In genomic region chr10:59863620-59864019, GRCm38 (mm10) we compare ENCODE assay signal across 11 mouse cellular contexts. TPM values are rescaled to one million over a fixed set of nuclear protein-coding genes. Genes with fewer than 3 reads are reported as not detected.
DNase-seq lines count a peak whose midpoint lies in the region; ATAC-seq and TF ChIP-seq lines count a peak whose summit lies in the region.
"Had no signal": no experiment of that assay in that cellular context is flagged by ENCODE, and none has a peak within 500 bp of the region (broad histone marks: within the 10 kb centered on the region; RNA-seq: fewer than 3 reads in every experiment).

No protein-coding gene starts in this region.

- H3K4me2 ChIP-seq in kidney, embryonic 15.5 days: no peak overlapping the region
- H3K4me2 ChIP-seq in lung, embryonic 14.5 days: no peak overlapping the region
- no peak overlapping the region for H3K4me2 ChIP-seq in midbrain, postnatal 0 days (ENCODE audit: low read depth, low read length, poor library complexity, severe bottlenecking)
- H3K4me2 ChIP-seq: embryonic facial prominence, embryonic 15.5 days had no signal

- no peak for DNase-seq in kidney, adult 18-20 months
- peak; percentile 41 for DNase-seq in lung, embryonic 14.5 days
- no peak for DNase-seq in lung, postnatal 14 days
- peak; percentile 29 for DNase-seq in embryo, embryonic 10.5 days (ENCODE audit: low spot score)
- peak; percentile 10 for DNase-seq in midbrain, postnatal 0 days (ENCODE audit: low spot score)
- no peak for DNase-seq in cerebellum, adult 18-20 months
- DNase-seq: cerebellum, adult 8-10 months; liver, postnatal 0 days; thymus, adult 18-20 months had no signal

- no peak overlapping the region for H3K9ac ChIP-seq in kidney, embryonic 15.5 days
- H3K9ac ChIP-seq in lung, embryonic 14.5 days: no peak overlapping the region
- no peak overlapping the region for H3K9ac ChIP-seq in midbrain, postnatal 0 days (replicated peaks; ENCODE audit: low read length, poor library complexity, severe bottlenecking)
- H3K9ac ChIP-seq: embryonic facial prominence, embryonic 15.5 days; liver, postnatal 0 days had no signal

- peaks cover 31% of the 10 kb centered on the region for H3K4me1 ChIP-seq in kidney, embryonic 15.5 days
- H3K4me1 ChIP-seq in lung, embryonic 14.5 days (ENCODE audit: insufficient read depth): no peaks in the 10 kb centered on the region
- H3K4me1 ChIP-seq in midbrain, postnatal 0 days (ENCODE audit: insufficient read depth, low read length): no peaks in the 10 kb centered on the region

- no peak overlapping the region for H3K4me3 ChIP-seq in kidney, embryonic 15.5 days (replicated peaks)
- no peak overlapping the region for H3K4me3 ChIP-seq in lung, embryonic 14.5 days (ENCODE audit: low read depth, low read length)
- H3K4me3 ChIP-seq in midbrain, postnatal 0 days (ENCODE audit: low read depth, low read length): no peak overlapping the region
- H3K4me3 ChIP-seq: embryonic facial prominence, embryonic 15.5 days had no signal

- no peaks in the 10 kb centered on the region for H3K27me3 ChIP-seq in kidney, embryonic 15.5 days
- H3K27me3 ChIP-seq in lung, embryonic 14.5 days (ENCODE audit: insufficient read depth, low read length): no peaks in the 10 kb centered on the region
- no peaks in the 10 kb centered on the region for H3K27me3 ChIP-seq in midbrain, postnatal 0 days (ENCODE audit: insufficient read depth, low read length)
- H3K27me3 ChIP-seq: embryonic facial prominence, embryonic 15.5 days had no signal

- H3K36me3 ChIP-seq in kidney, embryonic 15.5 days: peaks cover 4% of the 10 kb centered on the region; the same call in 1 of the 2 replicates
- H3K36me3 ChIP-seq in lung, embryonic 14.5 days (ENCODE audit: insufficient read depth): peaks cover 13% of the 10 kb centered on the region
- no peaks in the 10 kb centered on the region for H3K36me3 ChIP-seq in midbrain, postnatal 0 days (ENCODE audit: insufficient read depth, low read length)

- WGBS in kidney, embryonic 15.5 days: 24% methylated on average over 4 of the region's 4 CpGs
- 29% methylated on average over 4 of the region's 4 CpGs for WGBS in lung, embryonic 14.5 days
- 53% methylated on average over 4 of the region's 4 CpGs for WGBS in midbrain, postnatal 0 days

- peak overlapping the region; percentile 59 for H3K27ac ChIP-seq in kidney, embryonic 15.5 days
- no peak overlapping the region; the same call in 1 of the 2 replicates for H3K27ac ChIP-seq in lung, embryonic 14.5 days (ENCODE audit: low read depth)
- H3K27ac ChIP-seq in midbrain, postnatal 0 days (ENCODE audit: low read depth, low read length): no peak overlapping the region
- H3K27ac ChIP-seq: embryonic facial prominence, embryonic 15.5 days had no signal

- ATAC-seq in kidney, embryonic 15.5 days (replicated peaks; ENCODE audit: low FRiP score): no peak
- no peak for ATAC-seq in lung, embryonic 14.5 days (ENCODE audit: insufficient read depth)
- ATAC-seq in midbrain, postnatal 0 days (ENCODE audit: low FRiP score): no peak
- ATAC-seq: liver, postnatal 0 days had no signal

- no peaks in the 10 kb centered on the region for H3K9me3 ChIP-seq in kidney, embryonic 15.5 days (replicated peaks)
- H3K9me3 ChIP-seq in lung, embryonic 14.5 days (ENCODE audit: low read depth, low read length): no peaks in the 10 kb centered on the region
- H3K9me3 ChIP-seq in midbrain, postnatal 0 days (ENCODE audit: low read length): no peaks in the 10 kb centered on the region
- H3K9me3 ChIP-seq: embryonic facial prominence, embryonic 15.5 days had no signal

- TF ChIP-seq CTCF in lung, embryonic 14.5 days (IDR thresholded peaks at IDR 0.05; ENCODE audit: low read depth): no peak
- no peak for TF ChIP-seq CTCF in midbrain, postnatal 0 days (IDR thresholded peaks at IDR 0.05)

RNA-seq across cellular contexts. Expression of gene Dnajb12, which starts 15.7 kb away (rescaled TPM):
- 27.1 and 30.2 TPM in 2 replicates for polyA plus RNA-seq in kidney, embryonic 15.5 days (2015; fragmentation: Nextera tagmentation; extraction: Ambion mirVana)
- 26.7 and 28.1 TPM in 2 replicates for polyA plus RNA-seq in lung, embryonic 14.5 days (2014; fragmentation: Nextera tagmentation; extraction: Ambion mirVana)
- 47.9 and 51.6 TPM in 2 replicates for total RNA-seq in midbrain, postnatal 0 days (2014; rRNA removed)
- polyA plus RNA-seq in midbrain, postnatal 0 days (2015; fragmentation: Nextera tagmentation; extraction: Ambion mirVana): 25.7 and 26.3 TPM in 2 replicates

Comparison
In these comparisons a context has a peak if more than half of its experiments do, and no peak if none do; other contexts are left out.
1. DNase-seq: peak in lung, embryonic 14.5 days (single experiment), embryo, embryonic 10.5 days (single experiment) and midbrain, postnatal 0 days (single experiment); none in kidney, adult 18-20 months (single experiment), lung, postnatal 14 days (single experiment) and cerebellum, adult 18-20 months (0 of 2).